Mouse (Mus musculus) stomach, postnatal 0 days (tissue): Measurements from ENCODE around the gene Eml2. TPM values are rescaled to one million over a fixed set of nuclear protein-coding genes. Genes with fewer than 3 reads are reported as not detected.

Experiments
- ATAC-seq: fragments of 200-750 bp; cut with Nextera tagmentation; 2 replicates; pipeline ENCODE4 v1.8.0; 2017; ENCODE audit not compliant: low FRiP score, low TSS enrichment
- DNase-seq: peaks from one replicate; pipeline ENCODE4 v3.0.0-alpha.2; 2016; ENCODE audit warnings: low spot score
- H3K27ac ChIP-seq: fragments of 300-500 bp; sonication (generic); replicated peaks from 2 replicates; pipeline ENCODE4 v1.5.1; 2014; ENCODE audit warnings: mild to moderate bottlenecking, control low read depth
- H3K27me3 ChIP-seq: fragments of 300-500 bp; sonication (generic); 2 replicates; pipeline ENCODE4 v1.6.1; 2014; ENCODE audit warnings: low read length; ENCODE audit not compliant: control insufficient read depth, insufficient read depth
- H3K36me3 ChIP-seq: fragments of 300-500 bp; sonication (generic); 2 replicates; pipeline ENCODE4 v1.6.1; 2014; ENCODE audit warnings: low read length, mixed read lengths; ENCODE audit not compliant: control insufficient read depth, insufficient read depth
- H3K4me1 ChIP-seq: fragments of 300-500 bp; sonication (generic); replicated peaks from 2 replicates; pipeline ENCODE4 v1.6.1; 2014; ENCODE audit warnings: antibody characterized with exemption; ENCODE audit not compliant: control insufficient read depth, insufficient read depth
- H3K4me2 ChIP-seq: fragments of 300-500 bp; sonication (generic); replicated peaks from 2 replicates; pipeline ENCODE4 v1.6.1; 2014; ENCODE audit warnings: low read depth, mild to moderate bottlenecking, control low read depth, moderate library complexity
- H3K4me3 ChIP-seq: fragments of 300-500 bp; sonication (generic); 2 replicates; pipeline ENCODE4 v1.5.1; 2014; ENCODE audit warnings: low read depth, low read length, control low read depth
- H3K9ac ChIP-seq: fragments of 300-500 bp; sonication (generic); 2 replicates; pipeline ENCODE4 v1.6.1; 2014; ENCODE audit warnings: mild to moderate bottlenecking, low read length, control low read depth, mixed read lengths
- H3K9me3 ChIP-seq: fragments of 300-500 bp; sonication (generic); 2 replicates; pipeline ENCODE4 v1.6.1; 2016; ENCODE audit warnings: low read length; ENCODE audit not compliant: control insufficient read depth
- CTCF ChIP-seq: IDR thresholded peaks from 2 replicates; pipeline ENCODE4 v1.5.1; 2016; ENCODE audit warnings: antibody characterized with exemption, low read depth, mild to moderate bottlenecking, moderate library complexity
- EP300 ChIP-seq: optimal IDR thresholded peaks from 2 replicates; pipeline ENCODE3; 2016; ENCODE audit warnings: antibody characterized with exemption
- WGBS: fragments of 180-500 bp; shearing (Covaris S2); extraction: QIAGEN DNeasy Blood & Tissue Kit; methylation state at CpG from one replicate; pipeline ENCODE4 v1.1.7; 2014; 5-methylcytosine and 5-hydroxymethylcytosine counted together
- polyA plus RNA-seq: library from polyadenylated mRNA; unstranded; fragments of >200 nt; fragmentation: Nextera tagmentation; extraction: Ambion mirVana; gene quantifications from 2 replicates; pipeline ENCODE4 v1.2.1, GENCODE M21; 2015

Eml2 gene
- polyA plus RNA-seq, 1 experiment from 2014 or later = 8.8 TPM

DNA sequence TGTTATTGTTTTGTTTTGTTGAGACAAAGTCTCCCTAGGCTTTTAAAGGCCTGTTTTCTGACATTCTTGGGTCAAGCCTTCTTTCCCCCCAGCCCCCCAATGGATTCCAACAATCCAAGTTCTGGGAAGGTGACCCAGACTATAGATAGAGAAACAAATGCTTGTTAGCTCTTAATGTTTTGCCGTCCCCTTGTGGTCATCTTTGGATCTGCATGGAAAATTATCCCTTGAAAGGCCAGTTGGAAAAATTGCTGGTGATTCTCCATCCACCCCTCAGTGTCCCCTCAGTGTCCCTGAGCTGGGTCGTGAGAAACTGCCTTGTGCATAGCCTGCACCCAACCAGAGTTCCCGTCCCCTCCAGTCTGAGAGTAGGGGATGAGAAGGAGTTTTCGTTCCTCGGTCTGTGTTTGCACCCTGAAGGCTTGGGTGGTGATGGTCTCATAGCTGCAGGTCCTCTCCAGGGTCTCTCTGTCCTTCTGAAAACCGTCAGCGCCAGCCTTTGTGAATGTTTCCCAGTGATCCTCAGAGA is 32.8 kb downstream of the Eml2 start:
- no peaks in the 10 kb centered on the region for H3K4me1 ChIP-seq
- no peaks in the 10 kb centered on the region for H3K9me3 ChIP-seq
- no peak overlapping the region for H3K27ac ChIP-seq
- DNase-seq (peak; percentile 42), ATAC-seq (no peak)
- H3K4me2 ChIP-seq = no peak overlapping the region
- no peaks in the 10 kb centered on the region for H3K27me3 ChIP-seq
- no peaks in the 10 kb centered on the region for H3K36me3 ChIP-seq
- 47% methylated on average over 7 of the region's 7 CpGs for WGBS
- TF ChIP-seq CTCF = peak; percentile 96
- no peak for TF ChIP-seq EP300
- no peak overlapping the region for H3K4me3 ChIP-seq
- no peak overlapping the region for H3K9ac ChIP-seq

DNA sequence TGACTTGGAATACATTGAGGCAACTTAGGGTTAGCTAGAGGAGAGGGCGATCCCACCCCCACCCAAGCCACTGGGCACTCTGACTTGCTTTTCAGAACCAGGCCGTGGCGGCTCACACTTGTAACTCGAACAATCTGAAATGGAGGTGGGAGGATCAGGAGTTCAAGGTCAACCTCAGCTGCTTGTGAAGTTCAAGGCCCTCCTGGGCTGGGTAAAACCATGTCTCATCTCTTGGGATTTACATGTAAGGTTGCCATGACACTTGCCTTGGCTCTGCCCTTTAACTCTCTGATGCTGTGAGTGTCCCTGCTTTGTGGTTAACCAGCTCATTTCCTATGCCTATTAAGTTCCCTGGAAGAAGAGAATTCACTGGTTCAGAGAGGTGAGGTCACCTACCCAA is 33.3 kb downstream of the Eml2 start:
- ATAC-seq = no peak

DNA sequence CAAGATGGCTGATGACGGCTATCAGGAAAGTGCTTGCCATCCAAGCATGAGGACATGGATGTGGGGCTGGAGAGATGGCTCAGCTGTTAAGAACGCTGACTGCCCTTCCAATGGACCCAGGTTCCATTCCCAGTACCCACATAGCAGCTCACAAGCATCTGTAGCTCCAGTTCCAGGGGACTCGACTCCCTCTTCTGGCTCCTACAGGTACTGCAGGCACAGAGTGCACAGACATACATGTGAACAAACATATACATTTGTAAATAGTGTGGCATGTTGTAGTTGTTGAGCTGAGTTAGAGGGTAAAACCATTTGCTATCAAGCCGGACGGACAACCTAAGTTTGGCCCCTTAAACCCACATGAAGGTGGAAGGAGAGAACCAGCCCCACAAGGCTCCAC is 33.8 kb downstream of the Eml2 start:
- TF ChIP-seq CTCF = peak; percentile 55
- TF ChIP-seq EP300 = no peak
- H3K4me1 ChIP-seq = no peaks in the 10 kb centered on the region
- no peaks in the 10 kb centered on the region for H3K27me3 ChIP-seq
- no peak overlapping the region for H3K4me3 ChIP-seq
- H3K36me3 ChIP-seq = no peaks in the 10 kb centered on the region
- H3K27ac ChIP-seq = no peak overlapping the region
- H3K4me2 ChIP-seq = no peak overlapping the region
- DNase-seq = no peak
- no peaks in the 10 kb centered on the region for H3K9me3 ChIP-seq
- no peak overlapping the region for H3K9ac ChIP-seq
- no peak for ATAC-seq
- WGBS = 95% methylated on average over 5 of the region's 5 CpGs

More for the DNA sequence above, 33.3 kb downstream of the Eml2 start:
- TF ChIP-seq CTCF = no peak
- no peak for TF ChIP-seq EP300
- no peaks in the 10 kb centered on the region for H3K36me3 ChIP-seq
- H3K9me3 ChIP-seq = no peaks in the 10 kb centered on the region
- H3K4me2 ChIP-seq = no peak overlapping the region
- H3K27me3 ChIP-seq = no peaks in the 10 kb centered on the region
- WGBS = 68% methylated on average over 4 of the region's 4 CpGs
- DNase-seq = no peak
- H3K4me1 ChIP-seq = no peaks in the 10 kb centered on the region
- no peak overlapping the region for H3K9ac ChIP-seq
- no peak overlapping the region for H3K4me3 ChIP-seq
- H3K27ac ChIP-seq = no peak overlapping the region

DNA sequence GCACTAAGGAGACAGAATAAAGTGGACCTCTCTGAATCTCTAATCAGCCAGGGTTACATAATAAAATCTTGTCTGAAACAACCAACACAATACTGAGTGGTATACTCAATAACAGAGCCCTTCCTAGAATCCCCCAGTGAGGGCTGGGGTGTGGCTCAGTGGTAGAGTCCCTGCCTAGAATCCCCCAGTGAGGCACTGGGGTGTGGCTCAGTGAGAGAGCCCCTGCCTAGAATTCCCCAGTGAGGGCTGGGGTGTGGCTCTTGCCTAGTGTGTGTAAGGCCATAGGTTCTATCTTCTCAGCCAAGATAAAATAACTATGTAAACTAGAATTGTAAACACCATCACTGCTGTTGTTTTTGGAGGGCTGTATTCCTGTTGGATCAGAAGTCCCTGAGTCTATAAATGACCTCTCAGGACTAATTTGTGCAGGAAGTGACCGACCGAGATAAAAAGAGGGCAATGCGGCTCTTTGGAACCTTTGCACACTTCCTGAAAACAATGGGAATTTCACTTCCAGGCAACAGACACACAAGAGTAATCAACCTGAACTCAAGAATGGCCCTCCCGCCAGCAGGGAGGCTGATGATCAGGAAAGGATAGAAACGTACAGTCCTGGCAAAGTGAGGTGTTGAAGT is 34.9 kb downstream of the Eml2 start:
- H3K4me2 ChIP-seq = no peak overlapping the region
- ATAC-seq (no peak), DNase-seq (no peak)
- H3K27me3 ChIP-seq = no peaks in the 10 kb centered on the region
- TF ChIP-seq CTCF = no peak
- no peak for TF ChIP-seq EP300
- H3K9ac ChIP-seq = no peak overlapping the region
- no peak overlapping the region for H3K27ac ChIP-seq
- H3K4me3 ChIP-seq = no peak overlapping the region
- no peaks in the 10 kb centered on the region for H3K4me1 ChIP-seq
- WGBS = 72% methylated on average over 5 of the region's 5 CpGs
- no peaks in the 10 kb centered on the region for H3K36me3 ChIP-seq
- H3K9me3 ChIP-seq = no peaks in the 10 kb centered on the region

DNA sequence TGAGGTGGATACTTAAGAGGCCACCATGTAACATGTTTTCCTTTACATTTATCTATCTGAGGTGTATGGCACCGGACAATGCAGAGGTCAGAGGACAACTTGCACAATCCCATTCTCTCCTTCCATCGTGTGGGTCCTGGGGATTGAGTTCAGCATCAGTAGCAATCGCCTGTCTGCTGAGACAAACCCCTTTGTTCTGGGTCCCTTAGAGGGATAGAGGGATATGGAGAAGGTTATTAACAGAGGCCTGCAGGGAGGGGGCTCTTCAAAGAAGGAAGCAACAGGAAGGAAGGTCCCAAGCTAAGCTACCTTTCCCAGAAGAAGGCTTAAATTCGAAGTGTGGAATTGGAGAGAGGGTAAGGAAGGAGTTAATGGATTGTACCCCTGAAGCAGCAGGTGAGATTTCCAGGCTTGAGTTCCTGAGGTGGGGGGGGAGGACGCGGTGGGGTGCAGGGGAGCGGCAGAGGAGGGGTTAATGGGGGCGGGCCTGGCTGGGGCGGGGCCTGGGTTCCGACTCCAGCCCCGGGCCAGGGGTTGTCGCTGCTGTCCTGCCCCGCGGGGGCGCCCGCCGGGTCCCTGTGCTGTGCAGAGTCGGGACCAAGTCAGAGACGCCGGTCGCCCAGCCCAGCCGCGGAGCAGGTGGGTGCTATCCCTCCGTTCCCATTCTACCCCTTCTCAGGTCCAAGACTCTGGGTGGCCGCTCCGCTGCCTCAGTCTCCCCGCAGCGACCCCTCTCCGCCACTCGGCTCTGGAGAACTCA is 36.0 kb downstream of the Eml2 start, which contains the start of gene Gpr4:
TSS of gene Gpr4 (plus strand) at position 543 of the 760 bp plus-strand sequence.
- H3K9ac ChIP-seq = peak within 1 kb of the TSS; percentile 48; the same call in 1 of the 2 replicates
- TF ChIP-seq CTCF (peak; percentile 34; the same call in 1 of the 2 replicates), EP300 (no peak)
- peak; percentile 44; the same call in 1 of the 2 replicates for ATAC-seq
- 2% methylated on average over 28 of the region's 30 CpGs for WGBS
- H3K4me2 ChIP-seq = peak within 1 kb of the TSS; percentile 65
- H3K9me3 ChIP-seq = no peaks in the 10 kb centered on the region
- H3K36me3 ChIP-seq = no peaks in the 10 kb centered on the region
- no peaks in the 10 kb centered on the region for H3K4me1 ChIP-seq
- peak; percentile 46 for DNase-seq
- H3K27me3 ChIP-seq = no peaks in the 10 kb centered on the region
- H3K27ac ChIP-seq = no peak within 1 kb of the TSS
- peak within 1 kb of the TSS; percentile 42 for H3K4me3 ChIP-seq

DNA sequence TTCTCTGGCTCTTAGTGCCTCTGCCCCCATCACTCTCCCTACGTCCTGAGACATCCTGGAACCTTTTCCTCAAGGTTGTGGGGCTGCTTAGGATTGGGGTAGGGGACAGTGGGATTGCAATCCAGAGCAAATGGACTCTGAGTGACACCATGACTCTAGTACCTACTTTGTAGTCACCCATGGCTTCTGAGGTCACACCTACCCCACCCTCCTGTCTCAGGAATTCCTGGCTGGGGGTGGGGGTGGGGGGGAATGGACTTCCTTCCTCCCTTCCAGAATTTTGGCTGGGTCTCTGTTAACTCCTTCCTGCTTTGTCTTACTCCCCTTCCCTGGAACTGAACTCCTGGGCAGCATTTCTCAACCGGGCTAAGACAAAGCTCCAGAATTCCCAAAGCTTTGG is 37.2 kb downstream of the Eml2 start:
- 50% methylated on average over 2 of the region's 2 CpGs for WGBS
- Histone ChIP-seq H3K4me2 (no peak overlapping the region), H3K27me3 (no peaks in the 10 kb centered on the region), H3K36me3 (no peaks in the 10 kb centered on the region), H3K9me3 (no peaks in the 10 kb centered on the region), H3K4me3 (no peak overlapping the region), H3K27ac (no peak overlapping the region), H3K9ac (no peak overlapping the region), H3K4me1 (no peaks in the 10 kb centered on the region)
- ATAC-seq (no peak), DNase-seq (no peak)
- TF ChIP-seq CTCF = no peak
- TF ChIP-seq EP300 = no peak
